Mouse (Mus musculus) small intestine, adult 2 months (tissue): ENCODE measurements at regions not wholly inside any gene's neighbourhood (a gene's known extent, or its start where the extent isn't known, plus 50 kb on each side); places are given as distances from the start of the nearest gene placed in this dataset.
"Not testable (repeated sequence)": the region's sequence is repeated elsewhere in the genome, so short reads cannot be mapped to it uniquely, and the experiment has no call there.

Source experiments
- CTCF ChIP-seq: fragments of 200-500 bp; IDR thresholded peaks from 2 replicates; pipeline ENCODE4 v1.5.1; 2012; ENCODE audit warnings: low read depth, mild to moderate bottlenecking, control low read depth, inconsistent platforms, low read length, moderate library complexity, mixed read lengths; ENCODE audit not compliant: insufficient replicate concordance, insufficient read length; ENCODE audit errors: extremely low read depth
- POLR2A ChIP-seq: fragments of 200-500 bp; IDR thresholded peaks from 2 replicates; pipeline ENCODE4 v1.6.1; 2012; ENCODE audit warnings: low read depth, mild to moderate bottlenecking, control low read depth, inconsistent platforms, low read length, moderate library complexity

DNA sequence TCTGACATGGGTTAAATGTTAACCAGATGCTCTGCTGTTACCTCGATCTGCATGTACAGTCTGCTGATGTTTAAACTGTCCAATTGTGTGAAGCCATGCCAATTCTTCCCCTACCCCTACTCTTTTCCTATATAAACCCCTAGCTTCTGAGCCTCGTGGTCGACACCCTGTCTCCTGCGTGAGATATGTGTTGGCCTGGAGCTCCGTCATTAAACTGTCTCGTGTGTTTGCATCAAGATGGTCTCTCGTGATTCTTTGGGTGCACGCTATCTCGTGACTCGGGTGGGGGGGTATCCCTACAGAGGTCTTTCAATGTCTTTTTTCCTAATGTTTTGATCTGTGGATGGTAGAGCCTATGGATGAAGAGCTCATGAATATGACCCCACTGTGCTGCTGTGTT lies 110.9 kb upstream of the Nck2 start:
- not testable (repeated sequence) for TF ChIP-seq CTCF, POLR2A
